In genomic region chr9:67778553-67778952, GRCm38 (mm10) we compare ENCODE assay signal across 18 mouse cellular contexts. TPM values are rescaled to one million over a fixed set of nuclear protein-coding genes. Genes with fewer than 3 reads are reported as not detected.
DNase-seq lines count a peak whose midpoint lies in the region; ATAC-seq lines count a peak whose summit lies in the region.
"Had no signal": no experiment of that assay in that cellular context is flagged by ENCODE, and none has a peak within 500 bp of the region (broad histone marks: within the 10 kb centered on the region; RNA-seq: fewer than 3 reads in every experiment).

No protein-coding gene starts in this region.

- H3K4me3 ChIP-seq in hindbrain, embryonic 16.5 days (ENCODE audit: low read length), result no peak overlapping the region
- no peak overlapping the region for H3K4me3 ChIP-seq in hindbrain, embryonic 14.5 days (replicated peaks; ENCODE audit: low read length)
- no peak overlapping the region for H3K4me3 ChIP-seq in neural tube, embryonic 14.5 days (ENCODE audit: low read depth, low read length)
- no peak overlapping the region for H3K4me3 ChIP-seq in neural tube, embryonic 15.5 days (replicated peaks)
- H3K4me3 ChIP-seq: embryonic facial prominence, embryonic 12.5 days; forebrain, embryonic 12.5 days had no signal

- no peaks in the 10 kb centered on the region for H3K9me3 ChIP-seq in hindbrain, embryonic 16.5 days (ENCODE audit: control insufficient read depth, low read length)
- no peaks in the 10 kb centered on the region for H3K9me3 ChIP-seq in hindbrain, embryonic 14.5 days (ENCODE audit: control insufficient read depth, low read length)
- no peaks in the 10 kb centered on the region for H3K9me3 ChIP-seq in neural tube, embryonic 14.5 days (ENCODE audit: control insufficient read depth, low read length)
- H3K9me3 ChIP-seq in neural tube, embryonic 15.5 days (replicated peaks), result no peaks in the 10 kb centered on the region
- H3K9me3 ChIP-seq: forebrain, embryonic 12.5 days had no signal

- ATAC-seq in hindbrain, embryonic 16.5 days, result peak; percentile 56; the same call in 1 of the 2 replicates
- no peak; the same call in 1 of the 2 replicates for ATAC-seq in hindbrain, embryonic 14.5 days (ENCODE audit: low FRiP score)
- peak; percentile 54; the same call in 1 of the 2 replicates for ATAC-seq in neural tube, embryonic 14.5 days (ENCODE audit: low read depth)
- ATAC-seq in neural tube, embryonic 15.5 days (ENCODE audit: low FRiP score), result no peak

- H3K9ac ChIP-seq in hindbrain, embryonic 16.5 days (ENCODE audit: low read depth, low read length), result no peak overlapping the region
- no peak overlapping the region for H3K9ac ChIP-seq in hindbrain, embryonic 14.5 days
- no peak overlapping the region for H3K9ac ChIP-seq in neural tube, embryonic 14.5 days (replicated peaks; ENCODE audit: low read depth, low read length)
- H3K9ac ChIP-seq in neural tube, embryonic 15.5 days (replicated peaks), result no peak overlapping the region
- H3K9ac ChIP-seq: embryonic facial prominence, embryonic 12.5 days; forebrain, embryonic 12.5 days had no signal

- no peaks in the 10 kb centered on the region for H3K27me3 ChIP-seq in hindbrain, embryonic 16.5 days (replicated peaks; ENCODE audit: control insufficient read depth, insufficient read depth, low read length)
- H3K27me3 ChIP-seq in hindbrain, embryonic 14.5 days (ENCODE audit: control insufficient read depth, insufficient read depth, low read length), result no peaks in the 10 kb centered on the region
- H3K27me3 ChIP-seq in neural tube, embryonic 14.5 days (ENCODE audit: control insufficient read depth, insufficient read depth, low read length), result no peaks in the 10 kb centered on the region
- no peaks in the 10 kb centered on the region for H3K27me3 ChIP-seq in neural tube, embryonic 15.5 days (replicated peaks)
- H3K27me3 ChIP-seq: embryonic facial prominence, embryonic 12.5 days; forebrain, embryonic 12.5 days had no signal

- H3K4me2 ChIP-seq in hindbrain, embryonic 16.5 days (ENCODE audit: low read length), result no peak overlapping the region
- no peak overlapping the region for H3K4me2 ChIP-seq in hindbrain, embryonic 14.5 days (replicated peaks)
- no peak overlapping the region for H3K4me2 ChIP-seq in neural tube, embryonic 14.5 days (ENCODE audit: low read depth, low read length)
- H3K4me2 ChIP-seq in neural tube, embryonic 15.5 days, result no peak overlapping the region
- H3K4me2 ChIP-seq: embryonic facial prominence, embryonic 12.5 days; forebrain, embryonic 12.5 days; liver, embryonic 11.5 days had no signal

- no peaks in the 10 kb centered on the region for H3K36me3 ChIP-seq in hindbrain, embryonic 16.5 days (ENCODE audit: control insufficient read depth, insufficient read depth, low read length)
- H3K36me3 ChIP-seq in hindbrain, embryonic 14.5 days (replicated peaks; ENCODE audit: control insufficient read depth, insufficient read depth), result no peaks in the 10 kb centered on the region
- no peaks in the 10 kb centered on the region for H3K36me3 ChIP-seq in neural tube, embryonic 14.5 days (ENCODE audit: control insufficient read depth, insufficient read depth, low read length)
- H3K36me3 ChIP-seq in neural tube, embryonic 15.5 days, result no peaks in the 10 kb centered on the region
- H3K36me3 ChIP-seq: embryonic facial prominence, embryonic 12.5 days; forebrain, embryonic 12.5 days had no signal

- no peak overlapping the region for H3K27ac ChIP-seq in hindbrain, embryonic 16.5 days (ENCODE audit: low read depth, low read length)
- H3K27ac ChIP-seq in hindbrain, embryonic 14.5 days, result no peak overlapping the region
- no peak overlapping the region for H3K27ac ChIP-seq in neural tube, embryonic 14.5 days (ENCODE audit: low read depth, low read length)
- no peak overlapping the region for H3K27ac ChIP-seq in neural tube, embryonic 15.5 days (replicated peaks)
- H3K27ac ChIP-seq: embryonic facial prominence, embryonic 12.5 days; forebrain, embryonic 12.5 days had no signal

- peak; percentile 9 to 35 for DNase-seq in adrenal gland, adult (ENCODE audit: inconsistent age in 2 of 2, low spot score in 1 of 2)
- DNase-seq in adrenal gland, postnatal 36 days, result no peak
- no peak for DNase-seq in hindbrain, embryonic 14.5 days (ENCODE audit: low spot score)
- DNase-seq in layer of hippocampus, postnatal 25 days (ENCODE audit: extremely low spot score in 1 of 2, low spot score in 1 of 2), result no peak
- DNase-seq in right cerebral cortex, postnatal 36 days (ENCODE audit: low spot score in 2 of 2), result no peak
- DNase-seq: cerebellum, adult 18-20 months had no signal

- 29% methylated on average over 8 of the region's 8 CpGs for WGBS in hindbrain, embryonic 16.5 days
- 36% methylated on average over 8 of the region's 8 CpGs for WGBS in hindbrain, embryonic 14.5 days
- 17% methylated on average over 8 of the region's 8 CpGs for WGBS in neural tube, embryonic 14.5 days
- WGBS in neural tube, embryonic 15.5 days, result 10% methylated on average over 8 of the region's 8 CpGs

- peaks cover 2% of the 10 kb centered on the region; the same call in 1 of the 2 replicates for H3K4me1 ChIP-seq in hindbrain, embryonic 16.5 days (ENCODE audit: control insufficient read depth, insufficient read depth, low read depth, low read length)
- H3K4me1 ChIP-seq in hindbrain, embryonic 14.5 days (replicated peaks; ENCODE audit: control insufficient read depth, insufficient read depth, low read length), result peaks cover 6% of the 10 kb centered on the region
- no peaks in the 10 kb centered on the region for H3K4me1 ChIP-seq in neural tube, embryonic 14.5 days (ENCODE audit: control insufficient read depth, insufficient read depth, low read length)
- peaks cover 4% of the 10 kb centered on the region; the same call in 1 of the 2 replicates for H3K4me1 ChIP-seq in neural tube, embryonic 15.5 days
- H3K4me1 ChIP-seq: embryonic facial prominence, embryonic 12.5 days; forebrain, embryonic 12.5 days had no signal

RNA-seq across cellular contexts. Expression of gene C2cd4b, which starts 19.3 kb away (rescaled TPM):
- total RNA-seq in adrenal gland, postnatal 36 days (2021), result 1 to 10 TPM; 1.1 to 2.0 TPM
- 0.34 and 0.39 TPM in 2 replicates for polyA plus RNA-seq in hindbrain, embryonic 16.5 days (2015; fragmentation: Nextera tagmentation; extraction: Ambion mirVana)
- 0.80 and 2.1 TPM in 2 replicates for polyA plus RNA-seq in hindbrain, embryonic 14.5 days (2014; fragmentation: Nextera tagmentation; extraction: Ambion mirVana)
- 1.6 and 1.9 TPM in 2 replicates for polyA plus RNA-seq in neural tube, embryonic 14.5 days (2014; fragmentation: Nextera tagmentation; extraction: Ambion mirVana)
- polyA plus RNA-seq in neural tube, embryonic 15.5 days (2015; fragmentation: Nextera tagmentation; extraction: Ambion mirVana), result 0.83 and 1.4 TPM in 2 replicates
- total RNA-seq in layer of hippocampus, postnatal 25 days (2021), result 10 to 100 TPM in 1 of 2 experiments, 1 to 10 TPM in 1; 7.9 to 10.0 TPM
- total RNA-seq: gastrocnemius, adult 18-20 months; megakaryocyte-erythroid progenitor cell, adult 5-6 weeks had no signal
- polyA plus RNA-seq: hindbrain, embryonic 11.5 days; liver, embryonic 11.5 days; urinary bladder, adult 2 months had no signal

RNA-seq across cellular contexts. Expression of gene C2cd4a, which starts 53.6 kb away (rescaled TPM):
- total RNA-seq in adrenal gland, postnatal 36 days (2021), result not detected
- polyA plus RNA-seq in hindbrain, embryonic 16.5 days (2015; fragmentation: Nextera tagmentation; extraction: Ambion mirVana), result 0.32 and 0.46 TPM in 2 replicates
- 0.41 and 0.64 TPM in 2 replicates for polyA plus RNA-seq in hindbrain, embryonic 14.5 days (2014; fragmentation: Nextera tagmentation; extraction: Ambion mirVana)
- polyA plus RNA-seq in neural tube, embryonic 14.5 days (2014; fragmentation: Nextera tagmentation; extraction: Ambion mirVana), result 0.57 and 0.63 TPM in 2 replicates
- 0.68 and 0.78 TPM in 2 replicates for polyA plus RNA-seq in neural tube, embryonic 15.5 days (2015; fragmentation: Nextera tagmentation; extraction: Ambion mirVana)
- 1 to 10 TPM; 2.1 to 2.2 TPM for total RNA-seq in layer of hippocampus, postnatal 25 days (2021)
- total RNA-seq: gastrocnemius, adult 18-20 months; heart, adult 8-10 months; left cerebral cortex, postnatal 25 days; megakaryocyte-erythroid progenitor cell, adult 5-6 weeks had no signal
- polyA plus RNA-seq: forebrain, embryonic 12.5 days; hindbrain, embryonic 11.5 days had no signal

Comparison
In these comparisons a context has a peak if more than half of its experiments do, and no peak if none do; other contexts are left out.
1. DNase-seq: peak in adrenal gland, adult (2 of 2); none in adrenal gland, postnatal 36 days (0 of 2), hindbrain, embryonic 14.5 days (single experiment), layer of hippocampus, postnatal 25 days (0 of 2) and right cerebral cortex, postnatal 36 days (0 of 2).
2. ATAC-seq: peak in hindbrain, embryonic 16.5 days (single experiment) and neural tube, embryonic 14.5 days (single experiment); none in hindbrain, embryonic 14.5 days (single experiment) and neural tube, embryonic 15.5 days (single experiment).